Mouse (Mus musculus) CH12.LX (cell line): ENCODE data around the gene Snap25. TPM values are rescaled to one million over a fixed set of nuclear protein-coding genes. Genes with fewer than 3 reads are reported as not detected.

Experiments used
- DNase-seq: peaks from one replicate; pipeline ENCODE4 v3.0.0-alpha.2; 2013; ENCODE audit errors: extremely low read depth
- H3K27ac ChIP-seq: 2 replicates; pipeline ENCODE4 v1.5.1; 2012; ENCODE audit warnings: low read depth, mild to moderate bottlenecking, control low read depth, moderate library complexity; ENCODE audit not compliant: insufficient read depth
- H3K27me3 ChIP-seq: replicated peaks from 2 replicates; pipeline ENCODE3; 2012; ENCODE audit warnings: inconsistent platforms
- H3K36me3 ChIP-seq, 2 experiments: replicated peaks in 1 of 2; 2 replicates each; pipeline versions ENCODE3 to v1.6.1; 2012; ENCODE audit warnings: inconsistent platforms in 1 of 2, low read length in 1 of 2, mild to moderate bottlenecking in 1 of 2, mixed read lengths in 1 of 2, moderate library complexity in 1 of 2; ENCODE audit not compliant: control insufficient read depth in 1 of 2, insufficient read depth in 1 of 2
- H3K4me1 ChIP-seq, 2 experiments: 2 replicates each; pipeline ENCODE4 v1.6.1; 2012; ENCODE audit warnings: inconsistent platforms in 1 of 2, moderate library complexity in 1 of 2; ENCODE audit not compliant: insufficient read depth in 2 of 2, control insufficient read depth in 1 of 2
- H3K4me2 ChIP-seq: 2 replicates; pipeline ENCODE4 v1.6.1; 2012; ENCODE audit warnings: low read depth, mild to moderate bottlenecking, control low read depth; ENCODE audit not compliant: poor library complexity, insufficient read depth, severe bottlenecking
- H3K4me3 ChIP-seq, 3 experiments: fragments of 150-350 bp in 1 of 3; sonication (generic) in 1 of 3; replicated peaks in 1 of 3; 2 replicates each; pipeline versions ENCODE3 to v1.5.1; 2011 to 2012; ENCODE audit warnings: low read depth in 2 of 3, low read length in 2 of 3, mild to moderate bottlenecking in 2 of 3, moderate library complexity in 2 of 3, control low read depth in 1 of 3, improper control_type of control experiment in 1 of 3, inconsistent platforms in 1 of 3, mixed read lengths in 1 of 3; ENCODE audit not compliant: poor library complexity in 1 of 3
- H3K79me2 ChIP-seq: replicated peaks from 2 replicates; pipeline ENCODE4 v1.6.1; 2012; ENCODE audit warnings: mild to moderate bottlenecking, moderate library complexity; ENCODE audit not compliant: control insufficient read depth, poor library complexity, insufficient read depth, severe bottlenecking; ENCODE audit errors: extremely low read depth
- H3K9ac ChIP-seq: 2 replicates; pipeline ENCODE4 v1.6.1; 2012; ENCODE audit warnings: low read depth, mild to moderate bottlenecking, control low read depth, moderate library complexity; ENCODE audit not compliant: insufficient read depth
- H3K9me3 ChIP-seq: replicated peaks from 2 replicates; pipeline ENCODE3; 2012; ENCODE audit warnings: low read length, inconsistent platforms, mixed read lengths
- CHD1 ChIP-seq: IDR thresholded peaks from 2 replicates; pipeline ENCODE4 v1.6.1; 2012; ENCODE audit warnings: low read depth, low read length, improper control_type of control experiment, inconsistent platforms
- CTCF ChIP-seq, 2 experiments: IDR thresholded peaks in 1 of 2; conservative IDR thresholded peaks in 1 of 2; 2 replicates each; pipeline ENCODE4 v1.5.1; 2011 to 2012; ENCODE audit warnings: low read depth in 2 of 2, low read length in 2 of 2, improper control_type of control experiment in 1 of 2, inconsistent platforms in 1 of 2, mild to moderate bottlenecking in 1 of 2, moderate library complexity in 1 of 2
- E2F4 ChIP-seq: IDR thresholded peaks from 2 replicates; pipeline ENCODE4 v1.6.1; 2011; ENCODE audit warnings: low read depth, low read length, improper control_type of control experiment; ENCODE audit not compliant: insufficient replicate concordance
- ELF1 ChIP-seq: IDR thresholded peaks from 2 replicates; pipeline ENCODE4 v1.6.1; 2014; ENCODE audit warnings: low read depth, mild to moderate bottlenecking, inconsistent platforms, low read length, improper control_type of control experiment
- HCFC1 ChIP-seq: IDR thresholded peaks from 2 replicates; pipeline ENCODE4 v1.6.1; 2012; ENCODE audit warnings: low read depth, mild to moderate bottlenecking, inconsistent platforms, low read length, improper control_type of control experiment
- IRF4 ChIP-seq: IDR thresholded peaks from 2 replicates; pipeline ENCODE4 v1.6.1; 2014; ENCODE audit warnings: low read depth, mild to moderate bottlenecking, inconsistent platforms, low read length, improper control_type of control experiment
- JUND ChIP-seq: conservative IDR thresholded peaks from 2 replicates; pipeline ENCODE4 v1.6.1; 2011; ENCODE audit warnings: low read depth, low read length, improper control_type of control experiment
- MAFK ChIP-seq: IDR thresholded peaks from 2 replicates; pipeline ENCODE4 v1.6.1; 2011; ENCODE audit warnings: low read length, improper control_type of control experiment; ENCODE audit not compliant: insufficient replicate concordance
- MAX ChIP-seq: IDR thresholded peaks from 2 replicates; pipeline ENCODE4 v1.6.1; 2011; ENCODE audit warnings: low read length, improper control_type of control experiment
- MAZ ChIP-seq: IDR thresholded peaks from 2 replicates; pipeline ENCODE4 v1.6.1; 2012; ENCODE audit warnings: low read depth, mild to moderate bottlenecking, inconsistent platforms, low read length, improper control_type of control experiment, moderate library complexity
- MEF2A ChIP-seq: IDR thresholded peaks from 2 replicates; pipeline ENCODE4 v1.6.1; 2014; ENCODE audit warnings: low read depth, mild to moderate bottlenecking, inconsistent platforms, low read length, improper control_type of control experiment, borderline replicate concordance
- MYC ChIP-seq: IDR thresholded peaks from 2 replicates; pipeline ENCODE4 v1.6.1; 2011; ENCODE audit warnings: low read depth, mild to moderate bottlenecking, improper control_type of control experiment, low read length
- NELFE ChIP-seq: IDR thresholded peaks from 2 replicates; pipeline ENCODE4 v1.6.1; 2011; ENCODE audit warnings: low read depth, low read length, improper control_type of control experiment
- NRF1 ChIP-seq: IDR thresholded peaks from 2 replicates; pipeline ENCODE4 v1.6.1; 2014; ENCODE audit warnings: low read depth, mild to moderate bottlenecking, inconsistent platforms, low read length, improper control_type of control experiment, moderate library complexity
- POLR2A ChIP-seq: IDR thresholded peaks from 2 replicates; pipeline ENCODE4 v1.6.1; 2011; ENCODE audit warnings: low read depth, mild to moderate bottlenecking, improper control_type of control experiment, low read length
- POLR2AphosphoS2 ChIP-seq: IDR thresholded peaks from 2 replicates; pipeline ENCODE4 v1.6.1; 2011; ENCODE audit warnings: low read depth, low read length, improper control_type of control experiment
- RAD21 ChIP-seq: IDR thresholded peaks from 2 replicates; pipeline ENCODE4 v1.6.1; 2011; ENCODE audit warnings: low read depth, mild to moderate bottlenecking, low read length, improper control_type of control experiment, moderate library complexity
- SMC3 ChIP-seq: IDR thresholded peaks from 2 replicates; pipeline ENCODE4 v1.6.1; 2011; ENCODE audit warnings: low read depth, low read length, improper control_type of control experiment
- TBP ChIP-seq: conservative IDR thresholded peaks from 2 replicates; pipeline ENCODE4 v1.6.1; 2011; ENCODE audit warnings: low read depth, low read length, improper control_type of control experiment
- TCF12 ChIP-seq: IDR thresholded peaks from 2 replicates; pipeline ENCODE4 v1.6.1; 2014; ENCODE audit warnings: low read depth, mild to moderate bottlenecking, inconsistent platforms, low read length, improper control_type of control experiment
- UBTF ChIP-seq: IDR thresholded peaks from 2 replicates; pipeline ENCODE4 v1.6.1; 2012; ENCODE audit warnings: low read depth, mild to moderate bottlenecking, inconsistent platforms, low read length, improper control_type of control experiment, moderate library complexity
- ZC3H11A ChIP-seq: IDR thresholded peaks from 2 replicates; pipeline ENCODE4 v1.6.1; 2012; ENCODE audit warnings: low read depth, mild to moderate bottlenecking, inconsistent platforms, low read length, improper control_type of control experiment
- dilution Hi-C: fragments of 300-500 bp; cut with MboI; formaldehyde crosslinking; loops from 2 replicates; pipeline ENCODE4 v1.14.3; 2020; ENCODE audit warnings: low sequenced_read_pairs; ENCODE audit not compliant: extremely low pct_unique_long_range_greater_than_20kb, extremely low pct_ligation_motif_present
- in situ Hi-C: fragments of 300-500 bp; cut with MboI; formaldehyde crosslinking; loops from 3 replicates; pipeline ENCODE4 v1.14.3; 2019; ENCODE audit warnings: low sequenced_read_pairs, low pct_ligation_motif_present, low pct_unique_long_range_greater_than_20kb, mixed read lengths
- polyA plus RNA-seq: library from polyadenylated mRNA; unstranded; fragments of >175 nt; gene quantifications from 2 replicates; pipeline ENCODE4 v1.2.1, GENCODE M21; 2012; ENCODE audit warnings: low read depth; ENCODE audit not compliant: insufficient read length
- total RNA-seq, 2 experiments: library from RNA; depleted of rRNA; stranded (reverse); fragments of 300-350 nt in 1 of 2; fragments of >200 nt in 1 of 2; gene quantifications; 2 replicates each; pipeline ENCODE4 v1.2.3; 2012 to 2014

Snap25 gene
- total and polyA plus RNA-seq, 3 experiments: 0.11 TPM; not detected in 2

- TF ChIP-seq ZC3H11A (no peak), TBP (no peak), RAD21 (no peak), POLR2AphosphoS2 (no peak), UBTF (no peak), IRF4 (no peak), MAX (no peak), ELF1 (no peak), CHD1 (no peak), TCF12 (no peak)
- TF ChIP-seq, all 38 proteins: peak for 0
- Histone ChIP-seq H3K27ac (no peak overlapping the region), H3K9ac (no peak overlapping the region), H3K27me3 (no peaks in the 10 kb centered on the region), H3K4me2 (no peak overlapping the region), H3K4me1 (no peaks in the 10 kb centered on the region), H3K79me2 (no peaks in the 10 kb centered on the region), H3K9me3 (peaks cover 9% of the 10 kb centered on the region), H3K4me3 (no peak overlapping the region), H3K36me3 (no peaks in the 10 kb centered on the region)
- in situ Hi-C loops: no loop called here
- no peak for DNase-seq
- dilution Hi-C loops: no loop called here
These were observed 42.5 kb upstream of the Snap25 start for GRCm38 (mm10) chr2:136670539-136671271.

GRCm38 (mm10) chr2:136674077-136674757 lies 39.0 kb upstream of the Snap25 start:
- Histone ChIP-seq H3K4me3 (no peak overlapping the region), H3K27ac (no peak overlapping the region), H3K9me3 (peaks cover 21% of the 10 kb centered on the region), H3K4me1 (peaks cover 0 to 5% of the 10 kb centered on the region in 2 experiments; a peak in 1 of 4 replicates), H3K36me3 (no peaks in the 10 kb centered on the region), H3K79me2 (no peaks in the 10 kb centered on the region), H3K27me3 (no peaks in the 10 kb centered on the region), H3K9ac (no peak overlapping the region), H3K4me2 (no peak overlapping the region)
- in situ Hi-C loops: no loop called here
- dilution Hi-C loops: no loop called here
- TF ChIP-seq POLR2AphosphoS2 (no peak), JUND (no peak), NELFE (no peak), IRF4 (no peak), TCF12 (no peak), NRF1 (no peak), MYC (no peak), SMC3 (no peak), POLR2A (no peak), MAX (no peak), CTCF (conservative IDR thresholded peaks at IDR 0.05 in 1 of 2, IDR thresholded peaks at IDR 0.05 in 1 of 2; ENCODE audit: low read depth in 2 of 2, low read length in 2 of 2) (no peak), HCFC1 (no peak), MEF2A (no peak), ZC3H11A (no peak), UBTF (no peak), TBP (no peak), MAZ (no peak), E2F4 (no peak), MAFK (no peak)
- DNase-seq: no peak
